Mouse (Mus musculus): ENCODE measurements around the gene Gm20715. TPM values are rescaled to one million over a fixed set of nuclear protein-coding genes. Genes with fewer than 3 reads are reported as not detected.

Gene Gm20715
- polyA plus RNA-seq, 1 experiment from 2014 or later = not detected

DNA sequence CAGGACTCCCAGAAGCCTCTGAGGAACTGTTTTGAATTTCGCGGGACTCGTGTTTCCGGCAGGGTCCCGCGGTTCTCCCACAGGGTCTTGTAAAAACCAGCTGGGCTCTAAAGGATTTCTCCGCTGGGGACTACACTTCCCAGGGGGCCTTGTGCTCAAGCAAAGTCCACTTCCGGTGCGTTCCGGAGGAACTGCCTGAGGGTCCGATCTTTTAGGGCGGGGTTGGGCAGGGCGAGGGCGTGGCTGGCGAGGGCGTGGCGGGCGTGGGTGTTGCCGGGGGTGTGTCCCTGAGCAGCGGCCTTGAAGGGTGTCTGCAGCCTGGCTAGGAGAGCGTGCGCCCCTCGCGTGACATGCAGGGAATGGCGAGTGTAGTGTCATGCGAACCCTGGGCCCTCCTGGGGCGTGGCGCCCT is 27.0 kb upstream of the Gm20715 start, which contains the start of gene Zfp28:
Gene Zfp28 (plus strand): TSS at position 252 of the 412 bp plus-strand sequence.
- no peaks in the 10 kb centered on the region for H3K27me3 ChIP-seq
- WGBS = under 1% methylated on average over 28 of the region's 28 CpGs
- no peaks in the 10 kb centered on the region for H3K9me3 ChIP-seq (replicated peaks)
- peaks cover 3% of the 10 kb centered on the region; the same call in 1 of the 2 replicates for H3K36me3 ChIP-seq
- H3K27ac ChIP-seq = 0 out of 2 replicates have a peak within 1 kb of the TSS, but pooled peaks have one; percentile 3
- peak within 1 kb of the TSS; percentile 75 for H3K4me2 ChIP-seq
- H3K4me1 ChIP-seq = peaks cover 17% of the 10 kb centered on the region
- H3K9ac ChIP-seq = peak within 1 kb of the TSS; percentile 57
- peak within 1 kb of the TSS; percentile 59 for H3K4me3 ChIP-seq (replicated peaks)
- ATAC-seq (replicated peaks; ENCODE audit: low FRiP score) = peak; percentile 98

DNA sequence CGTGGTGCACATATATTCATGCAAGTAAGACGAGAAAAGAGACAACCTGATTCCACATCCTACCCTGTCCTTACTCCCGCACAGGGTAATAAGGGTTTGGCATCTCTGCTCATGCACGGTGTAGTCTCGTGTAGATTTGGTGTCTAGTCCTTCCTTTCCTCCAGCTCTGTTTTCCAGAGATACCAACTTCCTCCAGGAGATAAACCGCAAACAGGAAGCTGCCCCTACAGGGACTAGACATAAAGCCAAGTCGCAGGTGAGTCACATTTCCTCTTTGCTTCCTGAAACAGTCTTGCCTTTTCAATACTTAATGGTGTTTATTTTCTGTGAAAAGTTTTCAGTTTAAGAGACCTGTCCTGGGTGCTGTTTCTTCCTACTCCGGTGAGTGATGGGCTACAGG is 26.1 kb upstream of the Gm20715 start:
- WGBS = 65% methylated on average over 8 of the region's 8 CpGs
- no peak for ATAC-seq (replicated peaks; ENCODE audit: low FRiP score)
- Histone ChIP-seq H3K27ac (no peak overlapping the region), H3K27me3 (no peaks in the 10 kb centered on the region), H3K9me3 (replicated peaks) (no peaks in the 10 kb centered on the region), H3K36me3 (peaks cover 3% of the 10 kb centered on the region; the same call in 1 of the 2 replicates), H3K4me1 (peaks cover 17% of the 10 kb centered on the region), H3K4me3 (replicated peaks) (peak overlapping the region; percentile 59), H3K9ac (no peak overlapping the region), H3K4me2 (peak overlapping the region; percentile 75)

DNA sequence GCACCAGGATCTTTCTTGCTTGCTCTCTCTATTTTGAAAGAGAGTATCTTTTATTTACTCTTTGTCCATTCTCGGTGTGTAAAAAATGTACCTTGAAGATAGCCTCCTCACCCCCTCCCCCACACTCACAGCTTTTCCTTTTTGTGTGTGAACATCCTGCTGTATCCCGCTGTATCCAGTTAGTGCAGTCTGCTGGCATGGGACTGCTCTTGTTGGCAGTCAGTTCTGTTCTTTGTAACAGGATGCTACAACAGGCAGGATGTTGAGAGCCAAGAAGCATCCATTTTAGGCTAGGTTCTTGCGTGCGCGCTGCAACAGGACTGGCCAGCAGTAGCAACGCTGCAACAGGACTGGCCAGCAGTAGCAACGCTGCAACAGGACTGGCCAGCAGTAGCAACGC is 23.1 kb upstream of the Gm20715 start:
- no peak overlapping the region for H3K9ac ChIP-seq
- H3K27me3 ChIP-seq = no peaks in the 10 kb centered on the region
- WGBS = 95% methylated on average over 8 of the region's 8 CpGs
- no peak overlapping the region for H3K4me3 ChIP-seq (replicated peaks)
- H3K36me3 ChIP-seq = peaks cover 25% of the 10 kb centered on the region
- no peak for ATAC-seq (replicated peaks; ENCODE audit: low FRiP score)
- no peaks in the 10 kb centered on the region for H3K9me3 ChIP-seq (replicated peaks)
- H3K4me1 ChIP-seq = peaks cover 16% of the 10 kb centered on the region
- H3K4me2 ChIP-seq = no peak overlapping the region
- H3K27ac ChIP-seq = no peak overlapping the region

DNA sequence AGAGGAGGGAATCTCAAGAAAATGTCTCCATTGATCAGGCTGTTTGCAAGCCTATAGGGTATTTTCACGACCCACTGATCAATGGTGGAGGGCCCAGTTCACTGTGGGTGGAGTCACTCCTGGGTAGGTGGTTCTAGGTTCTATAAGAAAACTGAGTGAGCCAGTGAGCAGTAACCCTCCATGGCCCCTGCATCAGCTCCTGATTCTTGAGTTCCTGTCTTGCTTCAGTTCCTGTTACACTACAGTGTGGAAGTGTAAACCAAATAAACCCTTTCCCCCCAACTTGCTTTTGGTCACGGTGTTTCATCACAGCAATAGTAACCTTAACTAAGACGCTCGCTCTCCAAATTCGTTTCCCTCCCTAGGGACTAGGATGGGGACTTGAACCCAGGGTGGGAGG is 21.1 kb upstream of the Gm20715 start:
- H3K27ac ChIP-seq = no peak overlapping the region
- H3K4me3 ChIP-seq (replicated peaks) = no peak overlapping the region
- ATAC-seq (replicated peaks; ENCODE audit: low FRiP score) = no peak
- H3K9me3 ChIP-seq (replicated peaks) = no peaks in the 10 kb centered on the region
- H3K36me3 ChIP-seq = peaks cover 44% of the 10 kb centered on the region
- H3K27me3 ChIP-seq = no peaks in the 10 kb centered on the region
- no peak overlapping the region for H3K4me2 ChIP-seq
- peaks cover 3% of the 10 kb centered on the region for H3K4me1 ChIP-seq
- no peak overlapping the region for H3K9ac ChIP-seq
- WGBS = 87% methylated on average over 5 of the region's 5 CpGs

DNA sequence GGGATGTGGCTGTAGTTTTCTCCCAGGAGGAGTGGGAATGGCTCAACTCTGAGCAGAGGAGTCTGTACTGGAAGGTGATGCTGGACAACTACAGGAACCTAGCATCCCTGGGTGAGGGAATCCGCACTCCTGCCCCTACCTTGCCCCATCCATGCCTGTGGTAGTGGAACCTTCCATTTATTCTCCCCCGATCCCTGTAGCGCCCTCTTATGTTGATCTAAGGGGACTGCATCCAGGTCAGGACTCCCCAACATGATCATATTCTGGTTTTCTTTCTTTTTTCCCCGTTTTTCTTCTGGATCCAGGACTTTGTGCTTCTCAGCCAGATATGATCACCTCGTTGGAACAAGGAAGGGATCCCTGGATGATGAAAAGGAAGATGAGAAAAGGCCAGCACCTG is 20.6 kb upstream of the Gm20715 start:
- 73% methylated on average over 5 of the region's 5 CpGs for WGBS
- Histone ChIP-seq H3K27me3 (no peaks in the 10 kb centered on the region), H3K4me1 (no peaks in the 10 kb centered on the region), H3K36me3 (peaks cover 49% of the 10 kb centered on the region), H3K9me3 (replicated peaks) (no peaks in the 10 kb centered on the region), H3K27ac (no peak overlapping the region), H3K9ac (no peak overlapping the region), H3K4me3 (replicated peaks) (no peak overlapping the region), H3K4me2 (no peak overlapping the region)
- ATAC-seq (replicated peaks; ENCODE audit: low FRiP score) = no peak

DNA sequence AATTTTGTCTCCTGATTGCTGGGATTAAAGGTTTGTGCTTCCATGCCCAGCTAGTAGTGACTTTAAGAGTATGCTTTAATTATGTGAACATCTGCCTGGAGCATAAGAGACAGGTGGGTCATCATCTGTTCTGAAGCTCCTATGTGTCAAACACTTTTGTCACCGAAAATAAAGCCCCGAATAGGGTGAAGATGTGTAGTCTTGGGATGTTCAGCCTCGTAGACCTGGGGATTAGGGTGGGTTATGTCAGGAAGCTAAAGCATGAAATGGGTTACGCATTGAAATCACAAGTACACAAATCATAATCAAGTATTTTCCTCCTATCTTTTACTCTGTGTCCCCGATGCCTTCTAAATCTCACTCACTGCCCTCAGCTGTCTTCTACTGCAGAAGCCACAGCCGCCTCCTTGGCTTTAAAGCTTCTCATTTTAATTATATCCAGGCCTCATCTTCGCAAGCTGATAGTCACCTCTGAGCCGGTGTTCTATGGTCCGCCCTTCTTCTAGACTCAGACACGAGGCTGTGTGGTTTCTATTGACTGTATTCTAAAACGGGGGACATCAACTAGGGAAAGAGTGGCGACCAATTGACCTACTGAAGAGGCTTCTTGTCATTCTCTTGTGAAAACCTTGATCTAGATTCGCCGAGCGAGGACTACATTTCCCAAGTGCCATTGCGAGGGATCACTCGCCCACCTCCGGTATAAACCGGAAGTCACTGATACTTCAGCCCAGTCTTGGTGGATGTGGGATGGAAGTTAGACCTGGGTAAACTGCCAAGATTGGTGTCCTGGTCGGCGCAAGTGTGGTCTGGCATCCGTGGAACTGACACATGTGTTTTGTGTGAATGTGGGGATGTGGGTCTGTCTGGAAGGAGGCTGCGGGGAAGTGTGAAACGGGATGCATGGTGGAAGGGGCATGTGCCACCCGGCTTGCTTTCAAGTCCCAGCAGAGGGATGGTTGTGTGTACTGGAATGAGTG is 11.8 kb upstream of the Gm20715 start, which contains the start of gene Smim17:
Gene Smim17 (plus strand): TSS at position 720 of the 980 bp plus-strand sequence.
- Histone ChIP-seq H3K4me2 (peak within 1 kb of the TSS; percentile 70), H3K9ac (peak within 1 kb of the TSS; percentile 48), H3K4me1 (no peaks in the 10 kb centered on the region), H3K9me3 (replicated peaks) (no peaks in the 10 kb centered on the region), H3K4me3 (replicated peaks) (peak within 1 kb of the TSS; percentile 53), H3K27ac (no peak within 1 kb of the TSS), H3K27me3 (no peaks in the 10 kb centered on the region), H3K36me3 (peaks cover 27% of the 10 kb centered on the region)
- peak; percentile 90 for ATAC-seq (replicated peaks; ENCODE audit: low FRiP score)
- WGBS = 27% methylated on average over 25 of the region's 25 CpGs

DNA sequence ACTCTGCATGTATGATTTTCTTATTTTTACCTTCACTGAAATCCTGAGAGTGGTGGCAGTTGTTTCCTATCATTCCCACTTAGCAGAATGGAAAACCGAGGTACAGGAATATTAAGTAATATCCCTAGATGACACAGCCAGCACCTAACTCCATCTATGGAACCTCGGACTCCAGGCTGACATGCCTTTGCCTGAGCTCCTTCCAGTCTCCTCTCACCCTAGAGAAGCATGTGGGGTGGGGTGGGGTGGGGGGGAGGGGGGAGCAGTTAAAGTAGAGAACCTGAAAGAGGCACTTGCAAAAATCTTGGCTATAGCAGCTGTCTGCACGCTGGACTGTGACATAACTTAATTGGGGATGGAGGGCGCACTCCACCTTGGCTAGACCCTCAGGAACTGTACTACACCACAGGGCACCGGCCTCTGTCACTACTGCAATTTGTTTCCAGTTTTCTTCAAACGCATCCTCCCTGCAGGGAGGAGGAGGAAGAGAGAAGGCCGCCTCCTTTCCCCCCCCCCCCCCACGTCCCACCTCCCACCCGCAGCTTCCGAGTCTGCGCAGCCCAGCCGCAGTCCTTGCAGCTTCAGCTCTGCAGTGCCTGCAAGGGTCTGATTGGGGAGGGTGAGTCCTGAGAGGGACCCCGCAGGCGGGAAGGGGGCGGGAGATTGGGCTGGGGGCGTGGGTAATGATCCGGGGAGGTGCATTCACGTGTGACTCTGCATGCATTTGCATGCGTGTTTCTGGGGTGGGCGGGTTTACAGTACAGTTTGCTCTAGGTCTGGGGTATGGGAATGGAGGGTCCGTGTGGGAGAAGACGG is 4.8 kb downstream of the Gm20715 start:
- H3K9ac ChIP-seq = no peak overlapping the region
- ATAC-seq (replicated peaks; ENCODE audit: low FRiP score) = no peak
- no peaks in the 10 kb centered on the region for H3K27me3 ChIP-seq
- no peaks in the 10 kb centered on the region for H3K9me3 ChIP-seq (replicated peaks)
- no peaks in the 10 kb centered on the region for H3K4me1 ChIP-seq
- H3K27ac ChIP-seq = no peak overlapping the region
- H3K4me3 ChIP-seq (replicated peaks) = no peak overlapping the region
- H3K4me2 ChIP-seq = 0 out of 2 replicates have a peak overlapping the region, but pooled peaks have one; percentile 12
- H3K36me3 ChIP-seq = no peaks in the 10 kb centered on the region
- WGBS = 14% methylated on average over 18 of the region's 22 CpGs

DNA sequence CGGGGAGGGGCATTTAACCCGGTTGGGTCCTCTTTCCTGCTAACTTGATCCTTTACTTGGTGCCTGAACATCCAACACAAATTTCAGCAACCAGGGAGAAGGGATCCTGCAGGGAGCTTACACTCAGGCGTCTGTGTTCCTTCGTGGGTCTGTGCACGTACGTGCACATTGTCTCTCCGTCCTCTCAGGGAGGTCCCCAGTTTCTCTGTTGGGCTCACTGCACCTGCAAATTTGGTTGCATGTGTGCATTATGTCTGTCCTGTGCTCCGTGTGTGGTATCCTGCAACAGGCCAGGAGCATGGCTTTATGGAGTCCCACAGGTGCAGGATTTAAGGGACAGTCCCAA is 5.3 kb downstream of the Gm20715 start:
- no peak overlapping the region for H3K4me3 ChIP-seq (replicated peaks)
- H3K27me3 ChIP-seq = no peaks in the 10 kb centered on the region
- no peak overlapping the region for H3K27ac ChIP-seq
- 0 out of 2 replicates have a peak overlapping the region, but pooled peaks have one; percentile 12 for H3K4me2 ChIP-seq
- no peak overlapping the region for H3K9ac ChIP-seq
- ATAC-seq (replicated peaks; ENCODE audit: low FRiP score) = no peak
- H3K9me3 ChIP-seq (replicated peaks) = no peaks in the 10 kb centered on the region
- WGBS = 15% methylated on average over 8 of the region's 8 CpGs
- no peaks in the 10 kb centered on the region for H3K4me1 ChIP-seq
- H3K36me3 ChIP-seq = no peaks in the 10 kb centered on the region

DNA sequence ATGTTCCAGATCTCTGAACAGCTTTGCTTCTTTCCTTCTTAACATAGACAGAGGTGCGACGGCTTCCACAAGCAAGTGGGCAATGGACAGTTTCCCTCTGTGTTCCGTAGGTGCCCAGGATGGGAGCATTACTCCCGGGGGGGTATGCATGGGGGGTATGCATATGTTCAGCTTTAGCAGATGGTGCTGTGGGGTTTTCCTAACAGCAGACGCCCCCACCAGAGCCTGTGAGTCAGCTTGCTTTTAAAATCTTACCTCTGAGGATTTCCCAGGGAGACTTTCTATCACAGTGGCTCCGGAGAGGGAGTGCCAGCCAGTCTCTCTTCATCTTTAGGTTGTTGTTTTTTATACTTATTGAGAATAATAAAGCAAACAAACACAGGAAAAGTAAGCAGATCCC is 9.8 kb downstream of the Gm20715 start:
- H3K4me1 ChIP-seq = no peaks in the 10 kb centered on the region
- H3K9me3 ChIP-seq (replicated peaks) = no peaks in the 10 kb centered on the region
- no peak for ATAC-seq (replicated peaks; ENCODE audit: low FRiP score)
- no peaks in the 10 kb centered on the region for H3K27me3 ChIP-seq
- H3K36me3 ChIP-seq = no peaks in the 10 kb centered on the region
- H3K9ac ChIP-seq = no peak overlapping the region
- H3K27ac ChIP-seq = no peak overlapping the region
- H3K4me3 ChIP-seq (replicated peaks) = no peak overlapping the region
- WGBS = 75% methylated on average over 6 of the region's 6 CpGs
- H3K4me2 ChIP-seq = no peak overlapping the region

DNA sequence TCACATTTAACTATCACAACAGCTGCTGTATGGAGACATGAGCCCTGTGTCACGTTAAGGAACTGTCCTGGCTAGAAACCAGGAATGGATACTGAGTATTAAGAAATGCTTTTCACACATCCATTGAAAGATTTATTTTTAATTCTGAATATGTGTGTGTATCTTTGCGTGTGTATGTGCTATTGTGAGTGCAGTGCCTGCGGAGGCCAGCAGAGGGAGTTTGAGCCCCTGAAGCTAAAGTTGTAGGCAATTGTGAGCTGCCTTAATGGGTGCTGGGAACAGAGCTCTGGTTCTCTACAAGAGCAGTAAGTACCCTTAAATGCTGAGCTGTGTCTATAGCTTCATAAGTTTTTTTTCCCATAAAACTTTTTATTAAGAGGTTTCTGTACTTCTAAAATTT is 19.3 kb downstream of the Gm20715 start:
- H3K36me3 ChIP-seq = no peaks in the 10 kb centered on the region
- no peaks in the 10 kb centered on the region for H3K27me3 ChIP-seq
- no peak overlapping the region for H3K4me2 ChIP-seq
- 85% methylated on average over 3 of the region's 3 CpGs for WGBS
- no peaks in the 10 kb centered on the region for H3K4me1 ChIP-seq
- H3K9ac ChIP-seq = no peak overlapping the region
- H3K4me3 ChIP-seq (replicated peaks) = no peak overlapping the region
- H3K9me3 ChIP-seq (replicated peaks) = peaks cover 2% of the 10 kb centered on the region; the same call in 1 of the 2 replicates
- no peak overlapping the region for H3K27ac ChIP-seq
- no peak for ATAC-seq (replicated peaks; ENCODE audit: low FRiP score)

DNA sequence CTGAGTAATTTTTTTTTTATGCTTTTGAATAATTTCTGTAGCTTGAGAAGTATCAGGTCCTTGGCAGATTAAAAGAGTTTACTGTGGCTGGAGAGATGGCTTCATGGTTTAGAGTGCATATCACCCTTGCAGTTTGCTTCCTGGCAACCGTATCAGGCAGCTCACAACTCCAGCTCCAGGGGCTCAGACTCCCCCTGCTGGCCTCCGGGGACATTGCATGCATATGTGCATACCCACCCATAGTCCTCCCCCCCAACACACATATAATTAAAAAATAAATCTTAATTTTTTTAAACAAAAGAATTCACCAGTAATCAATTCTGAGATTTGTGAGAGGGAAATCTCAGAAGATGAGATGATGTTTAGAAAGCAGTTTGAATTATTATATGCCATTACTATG is 20.3 kb downstream of the Gm20715 start:
- Histone ChIP-seq H3K4me1 (no peaks in the 10 kb centered on the region), H3K36me3 (no peaks in the 10 kb centered on the region), H3K4me2 (no peak overlapping the region), H3K9me3 (replicated peaks) (peaks cover 2% of the 10 kb centered on the region; the same call in 1 of the 2 replicates), H3K9ac (no peak overlapping the region), H3K4me3 (replicated peaks) (no peak overlapping the region), H3K27ac (no peak overlapping the region), H3K27me3 (no peaks in the 10 kb centered on the region)
- 34% methylated on average over 2 of the region's 2 CpGs for WGBS
- no peak for ATAC-seq (replicated peaks; ENCODE audit: low FRiP score)

DNA sequence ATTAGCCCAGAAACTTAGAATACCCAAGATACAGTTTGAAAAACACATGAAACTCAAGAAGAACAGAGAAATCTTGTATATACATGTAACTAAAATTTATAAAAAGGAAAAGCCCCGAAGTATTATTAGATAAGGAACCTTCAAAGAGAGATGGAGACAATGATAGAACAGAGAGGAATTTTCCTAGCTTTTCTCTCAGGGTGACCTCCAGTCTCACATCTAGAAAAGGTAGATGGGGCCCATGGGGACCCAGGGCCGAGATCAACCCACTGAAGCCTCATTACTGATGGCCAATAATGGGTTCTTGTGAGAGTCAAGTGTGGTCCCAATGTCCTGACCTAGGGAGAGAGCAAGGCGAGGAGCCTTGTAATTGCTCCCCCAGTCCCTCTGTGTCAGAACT is 28.3 kb downstream of the Gm20715 start, which contains the start of gene Olfr1344:
Gene Olfr1344 (plus strand): TSS at position 301 of the 400 bp plus-strand sequence.
- no peak within 1 kb of the TSS for H3K27ac ChIP-seq
- no peak within 1 kb of the TSS for H3K9ac ChIP-seq
- no peak for ATAC-seq (replicated peaks; ENCODE audit: low FRiP score)
- H3K4me1 ChIP-seq = no peaks in the 10 kb centered on the region
- no peak within 1 kb of the TSS for H3K4me2 ChIP-seq
- H3K36me3 ChIP-seq = no peaks in the 10 kb centered on the region
- no peaks in the 10 kb centered on the region for H3K9me3 ChIP-seq (replicated peaks)
- no peaks in the 10 kb centered on the region for H3K27me3 ChIP-seq
- no peak within 1 kb of the TSS for H3K4me3 ChIP-seq (replicated peaks)
- 73% methylated on average over 3 of the region's 3 CpGs for WGBS

All from kidney, embryonic 15.5 days (tissue).